Mouse (Mus musculus): ENCODE results near the gene Pou2f2.

Gene Pou2f2

DNA sequence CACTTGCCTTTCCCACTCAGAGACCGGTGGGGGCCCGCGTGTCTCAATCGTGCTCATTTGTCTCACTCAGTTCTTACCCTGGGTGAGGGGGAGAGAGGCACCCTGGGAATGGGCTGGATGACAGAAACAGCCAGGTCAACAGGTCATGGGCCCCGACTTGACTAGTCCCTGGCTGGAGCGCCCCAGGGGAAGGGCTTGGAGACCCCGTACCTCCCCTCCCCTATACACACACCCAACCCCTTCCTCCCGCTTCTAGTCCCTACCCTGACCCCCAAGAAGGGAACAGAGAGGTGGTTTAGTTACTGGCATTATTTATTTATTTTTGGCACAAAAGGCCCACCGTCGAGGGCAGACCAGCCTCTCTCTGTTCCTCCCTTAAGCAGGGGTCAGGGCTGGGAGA is 91.0 kb downstream of the Pou2f2 start:
- no peak for DNase-seq

DNA sequence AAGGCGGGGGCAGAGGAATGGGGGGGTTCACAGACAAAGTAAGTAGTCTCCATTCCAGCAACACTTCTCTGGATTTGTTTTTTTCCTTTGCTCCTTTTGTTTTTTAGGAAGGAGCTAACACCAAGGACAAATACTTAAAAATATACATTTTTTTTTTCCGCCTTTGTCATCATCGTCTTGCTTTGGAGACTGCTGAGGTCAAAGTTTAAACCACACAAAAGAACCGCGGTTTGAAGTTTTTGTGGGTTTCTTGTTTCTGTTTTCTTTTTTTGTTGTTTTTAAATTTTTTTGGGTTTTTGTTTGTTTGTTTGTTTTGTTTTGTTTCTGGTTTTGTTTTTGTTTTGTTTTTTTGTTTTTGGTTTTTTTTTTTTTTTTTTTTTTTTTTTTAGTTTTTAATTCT is 91.6 kb downstream of the Pou2f2 start:
- no peak for DNase-seq

DNA sequence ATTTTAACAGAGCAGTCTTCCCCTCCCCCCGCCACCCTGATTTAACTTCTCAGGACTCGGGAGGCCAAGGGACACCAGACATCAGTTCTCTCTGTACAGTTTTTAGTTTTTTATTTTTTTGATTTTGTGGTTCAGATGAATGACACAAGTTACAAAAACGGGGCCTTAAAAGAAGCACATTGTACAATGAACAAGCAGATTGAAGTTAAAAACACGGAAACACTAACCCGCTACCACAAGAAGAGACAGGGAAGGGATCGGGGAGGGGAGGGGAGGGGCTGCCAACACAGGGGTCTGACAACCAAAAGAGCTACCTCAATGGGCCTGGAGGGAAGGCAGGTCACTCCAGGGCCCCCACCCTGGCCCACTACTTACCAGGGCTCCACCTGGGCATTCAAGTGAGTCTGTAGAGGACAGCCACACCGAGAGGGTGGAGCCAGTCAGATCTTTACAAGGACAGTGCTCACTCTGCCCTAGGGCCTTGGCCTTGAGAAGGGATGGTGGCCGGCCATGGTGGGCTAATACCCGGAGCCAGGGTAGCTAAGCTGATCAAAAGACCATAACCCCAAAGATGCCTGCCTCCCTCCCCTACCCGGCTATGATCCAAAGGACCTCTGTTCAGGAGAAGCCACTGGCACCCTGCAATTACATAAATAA is 92.1 kb downstream of the Pou2f2 start:
- no peak for DNase-seq

DNA sequence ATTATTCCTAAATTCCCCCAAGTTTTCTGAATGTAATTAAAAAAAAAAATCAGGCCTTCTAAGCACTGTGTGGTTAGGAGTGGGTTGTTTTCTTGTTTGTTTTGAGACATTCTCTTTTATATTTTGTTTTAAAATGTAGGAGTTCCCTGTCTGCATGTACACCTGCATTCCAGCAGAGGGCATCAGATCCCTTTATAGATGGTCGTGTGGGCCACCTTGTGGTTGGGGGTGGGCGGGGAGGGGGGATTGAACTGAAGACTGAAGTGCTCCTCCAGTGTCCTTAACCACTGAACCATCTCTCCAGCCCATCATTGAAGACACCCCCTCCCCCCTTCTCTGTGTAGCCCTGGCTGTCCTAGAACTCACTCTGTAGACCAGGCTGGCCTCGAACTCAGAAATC is 92.9 kb downstream of the Pou2f2 start:
- no peak for DNase-seq

DNA sequence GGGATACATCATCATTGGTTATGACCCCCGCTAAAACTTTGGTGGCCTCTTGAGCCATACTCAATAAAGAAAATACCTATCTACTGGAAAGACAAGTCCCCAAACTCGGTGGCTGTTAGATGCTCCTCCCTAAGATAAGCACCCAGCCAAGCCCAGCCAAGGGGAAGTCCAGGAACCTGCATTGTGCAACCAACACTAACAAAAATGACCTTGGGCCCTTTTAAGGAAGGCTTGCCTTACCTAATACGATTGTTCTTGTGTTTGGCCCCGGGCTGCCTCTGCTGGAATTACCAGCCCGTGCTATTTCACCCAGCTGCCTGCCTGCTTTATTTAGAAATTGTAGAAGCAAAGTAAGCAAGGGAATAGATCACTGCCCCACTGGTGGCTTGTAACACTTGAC is 94.9 kb downstream of the Pou2f2 start:
- no peak for DNase-seq

DNA sequence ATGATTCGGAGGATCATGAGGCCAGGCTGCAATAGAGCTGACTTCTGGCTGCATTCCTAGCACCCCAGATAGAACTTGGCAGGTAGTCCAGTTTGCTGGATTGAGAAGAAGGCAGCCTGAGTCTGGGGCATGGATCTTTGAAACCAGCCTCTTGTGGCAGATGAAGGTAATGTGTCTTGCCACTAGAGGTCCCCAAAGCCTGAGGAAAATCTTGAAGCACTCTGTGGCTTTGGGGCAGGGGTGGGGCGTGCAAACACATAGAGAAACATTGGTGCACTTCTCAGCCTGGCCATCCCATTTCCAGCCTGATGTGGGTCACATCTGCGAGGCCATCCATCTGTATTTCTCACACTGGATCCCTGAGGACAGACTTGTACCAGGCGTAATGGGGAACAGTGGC is 97.0 kb downstream of the Pou2f2 start:
- peak; percentile 64 for DNase-seq

DNA sequence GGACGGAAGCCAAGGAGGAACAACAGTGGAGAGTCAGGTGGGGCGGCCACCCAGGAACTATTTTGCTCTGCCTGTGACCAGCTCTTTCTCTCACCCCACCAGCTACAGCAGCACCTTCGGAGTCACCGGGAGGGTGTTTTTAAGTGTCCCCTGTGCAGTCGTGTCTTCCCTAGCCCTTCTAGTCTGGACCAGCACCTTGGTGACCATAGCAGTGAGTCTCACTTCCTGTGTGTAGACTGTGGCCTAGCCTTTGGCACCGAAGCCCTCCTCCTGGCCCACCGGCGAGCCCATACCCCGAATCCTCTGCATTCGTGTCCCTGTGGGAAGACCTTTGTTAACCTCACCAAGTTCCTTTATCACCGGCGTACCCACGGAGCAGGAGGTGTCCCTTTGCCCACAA is 99.1 kb downstream of the Pou2f2 start:
- no peak for DNase-seq

DNA sequence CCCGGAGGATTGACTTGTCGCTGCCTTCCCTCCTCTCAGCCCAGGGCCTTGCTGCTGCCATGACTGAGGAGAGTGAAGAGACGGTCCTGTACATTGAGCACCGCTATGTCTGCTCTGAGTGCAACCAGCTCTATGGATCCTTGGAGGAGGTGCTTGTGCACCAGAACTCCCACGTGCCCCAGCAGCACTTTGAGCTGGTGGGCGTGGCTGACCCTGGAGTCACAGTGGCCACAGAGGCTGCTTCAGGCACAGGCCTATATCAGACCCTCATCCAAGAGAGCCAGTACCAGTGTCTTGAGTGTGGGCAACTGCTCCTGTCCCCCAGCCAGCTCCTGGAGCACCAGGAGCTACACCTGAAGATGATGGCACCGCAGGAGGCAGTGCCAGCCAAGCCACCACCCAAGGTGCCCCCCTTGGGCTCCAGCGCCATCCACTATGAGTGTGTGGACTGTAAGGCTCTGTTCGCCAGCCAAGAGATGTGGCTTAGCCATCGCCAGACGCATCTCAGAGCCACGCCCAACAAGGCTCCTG is 100.0 kb downstream of the Pou2f2 start:
- DNase-seq, result no peak

DNA sequence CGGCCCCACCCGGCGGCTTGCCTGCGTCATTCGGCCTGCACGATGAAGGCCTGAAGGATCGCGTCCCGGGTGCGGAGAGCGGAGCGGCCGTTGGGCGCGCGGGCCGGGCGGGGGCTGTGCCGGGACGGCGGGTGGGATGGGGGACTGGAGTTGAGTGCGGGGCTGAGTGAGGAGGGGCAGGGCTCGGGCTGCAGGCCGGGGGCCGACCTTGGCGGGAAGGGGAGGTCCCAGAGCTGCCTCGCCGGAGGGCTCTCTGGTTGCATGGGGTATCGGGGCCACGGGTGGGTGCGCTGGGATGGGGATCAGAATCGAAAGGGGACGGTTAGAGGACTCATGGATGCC is 102.1 kb downstream of the Pou2f2 start:
- DNase-seq, result no peak

DNA sequence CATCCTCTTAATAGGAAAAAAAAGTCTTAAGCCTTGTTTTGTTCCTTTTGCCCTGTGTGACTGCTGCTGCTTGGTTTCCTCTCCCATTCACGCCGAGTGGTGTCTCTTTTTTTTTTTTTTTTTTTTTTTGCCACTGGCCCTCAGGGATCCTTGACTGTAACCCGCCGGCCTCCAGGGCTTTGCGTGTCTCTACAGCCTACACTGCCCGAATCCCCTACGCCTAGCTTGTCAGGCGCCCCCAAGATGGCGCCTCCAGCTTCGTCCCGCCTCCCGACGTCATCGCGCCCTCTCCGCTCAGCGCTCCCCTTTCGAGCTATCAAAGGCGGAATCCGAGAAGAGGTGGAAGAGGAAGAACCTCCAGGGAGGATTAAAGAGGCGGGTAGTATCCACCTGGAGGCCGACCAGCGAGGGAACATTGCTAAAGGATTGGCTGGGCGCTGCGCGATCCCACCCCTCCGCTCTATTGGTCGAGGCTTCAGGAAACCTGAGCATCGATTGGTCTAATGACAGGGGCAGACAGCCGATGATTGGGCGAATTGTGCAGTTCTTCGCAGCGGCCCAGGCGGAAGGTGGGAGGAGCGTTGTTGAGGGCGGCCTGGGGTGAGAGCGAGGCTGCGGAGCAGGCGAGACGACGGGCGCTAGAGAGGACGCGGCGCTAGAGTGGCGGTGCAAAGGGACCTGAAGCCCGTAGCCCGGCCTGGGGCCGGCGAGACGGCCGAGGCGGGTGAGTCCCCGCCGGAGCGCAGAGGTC is 102.7 kb downstream of the Pou2f2 start:
- peak; percentile 95 for DNase-seq

DNA sequence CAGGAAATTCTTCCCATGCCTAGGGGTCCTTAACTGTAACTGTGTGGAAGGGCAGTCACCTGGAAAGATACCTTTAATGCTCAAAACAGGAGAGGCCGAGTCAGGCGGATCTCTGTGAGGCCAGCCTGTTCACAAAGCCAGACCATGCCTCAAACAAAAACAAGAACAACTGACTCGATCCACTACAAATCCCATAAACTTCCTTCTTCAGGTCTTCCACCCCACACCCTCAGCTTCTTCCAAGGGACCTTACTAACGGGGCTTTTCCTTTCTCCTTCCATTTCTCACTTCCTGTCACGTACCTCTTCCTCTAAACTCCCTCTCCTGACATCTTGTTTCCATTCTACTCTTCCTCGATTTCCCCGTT is 103.2 kb downstream of the Pou2f2 start:
- no peak for DNase-seq

DNA sequence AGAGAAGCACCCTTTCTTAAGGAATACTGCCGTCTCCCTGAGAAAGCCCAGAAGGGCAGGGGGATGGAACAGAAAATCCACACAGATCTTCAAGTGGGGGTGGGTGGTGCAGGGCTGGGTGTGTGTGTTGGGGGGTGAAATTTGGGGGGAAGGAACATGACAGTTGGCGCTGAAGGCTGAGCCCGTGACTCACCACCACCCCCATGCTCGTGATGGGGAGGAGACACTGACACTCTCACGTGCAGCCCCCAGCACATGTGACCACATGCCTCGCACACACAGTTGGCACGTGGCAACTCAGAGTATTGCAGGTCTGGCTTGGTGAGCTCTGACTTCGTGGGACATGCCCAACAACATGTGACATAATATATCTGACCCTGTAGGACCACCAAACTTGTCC is 105.6 kb downstream of the Pou2f2 start:
- DNase-seq, result no peak

DNA sequence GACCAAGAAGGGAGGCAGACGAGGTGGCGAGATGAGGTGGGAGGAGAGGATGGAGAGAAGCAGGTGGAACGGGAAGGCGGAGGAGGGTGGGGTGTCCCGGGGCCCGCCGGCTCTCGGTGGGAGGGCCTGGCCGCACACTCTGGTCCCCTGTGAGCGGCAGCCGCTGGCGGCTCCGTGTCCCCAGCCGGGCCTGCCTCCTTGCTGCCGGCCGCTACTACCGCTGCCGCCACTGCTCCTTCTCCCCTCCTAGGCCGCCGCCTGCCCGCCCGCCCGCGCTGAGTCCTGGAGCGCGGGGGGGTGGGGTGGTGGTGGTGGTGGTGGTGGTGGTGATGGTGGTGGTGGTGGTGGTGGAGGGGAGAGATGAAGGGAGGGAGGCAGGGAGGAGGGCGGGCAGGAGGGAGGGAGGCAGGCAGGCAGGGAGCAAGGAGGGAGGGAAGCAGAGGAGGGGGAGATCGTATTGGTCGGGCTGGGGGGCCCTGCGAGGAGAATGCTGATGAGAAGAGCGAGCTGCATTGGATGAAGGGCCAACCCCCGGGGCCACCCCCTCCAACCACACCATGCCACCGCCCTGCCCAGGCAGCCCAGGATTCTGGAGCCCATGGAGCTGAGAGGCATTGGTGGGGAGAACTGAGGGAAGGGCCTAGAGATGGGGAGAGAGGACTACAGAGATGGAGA is 106.7 kb downstream of the Pou2f2 start:
- DNase-seq, result peak; percentile 50

DNA sequence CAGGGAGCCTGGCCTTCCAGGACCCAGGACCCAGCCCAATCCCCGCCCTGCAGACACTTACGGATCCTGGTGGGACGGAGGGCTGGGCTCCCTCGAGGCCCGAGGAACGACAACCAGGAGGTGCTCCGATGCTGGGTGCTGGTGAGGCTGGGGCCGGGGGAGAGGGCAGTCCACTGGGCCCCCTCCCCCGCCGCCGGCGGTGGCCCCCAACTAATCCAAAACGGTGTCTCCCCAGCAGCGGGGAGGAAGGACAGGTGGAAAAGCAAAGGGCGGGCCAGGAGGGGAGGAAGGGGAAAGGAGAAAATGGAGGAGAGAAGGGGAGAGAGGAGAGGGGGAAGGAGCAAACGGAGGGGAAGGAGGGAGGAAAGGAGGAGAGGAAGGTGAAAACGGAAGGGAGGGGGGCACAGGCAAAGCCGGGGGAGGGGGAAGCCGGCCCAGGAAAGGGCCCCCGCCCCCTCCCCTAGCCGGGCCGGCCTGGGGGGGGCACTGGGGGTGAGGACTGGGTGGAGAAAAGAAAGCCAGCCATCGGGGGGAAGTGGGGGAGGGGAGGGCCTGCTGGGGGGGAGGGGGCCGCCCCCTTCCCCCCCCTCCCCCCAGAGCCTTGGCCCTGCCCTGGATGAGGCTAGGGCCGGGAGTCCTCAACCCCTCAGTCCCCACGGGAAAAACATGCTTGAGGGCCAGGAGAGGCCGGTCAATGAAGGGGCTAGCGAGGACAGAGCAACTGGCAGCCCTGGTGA is 107.4 kb downstream of the Pou2f2 start, which contains the start of the genes Grik5 and Zfp574:
Gene Grik5, minus strand, starts transcription at position 368 of the 737 bp plus-strand sequence.
Gene Zfp574, plus strand, starts transcription at position 589 of the 737 bp plus-strand sequence.
- peak; percentile 26 for DNase-seq

DNA sequence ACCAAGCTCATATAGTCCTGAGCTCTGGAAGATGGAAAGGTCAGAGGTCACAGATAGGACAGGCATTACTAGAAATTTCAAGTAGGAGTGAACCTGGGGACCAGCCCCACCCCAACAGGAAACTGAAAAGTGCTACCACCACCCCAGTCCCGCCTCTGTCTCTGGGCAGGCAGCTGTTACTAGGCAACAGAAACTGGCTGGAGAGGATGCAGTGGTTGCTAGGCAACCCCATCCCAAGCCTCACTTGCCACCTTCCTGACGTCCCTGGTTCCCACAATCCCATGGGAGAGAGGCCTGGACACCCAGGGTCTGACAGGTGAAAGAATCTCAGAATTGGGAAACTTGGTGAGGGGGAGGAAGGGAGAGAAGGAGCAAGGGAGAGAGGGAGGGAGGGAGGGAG is 110.8 kb downstream of the Pou2f2 start:
- DNase-seq, result no peak

DNA sequence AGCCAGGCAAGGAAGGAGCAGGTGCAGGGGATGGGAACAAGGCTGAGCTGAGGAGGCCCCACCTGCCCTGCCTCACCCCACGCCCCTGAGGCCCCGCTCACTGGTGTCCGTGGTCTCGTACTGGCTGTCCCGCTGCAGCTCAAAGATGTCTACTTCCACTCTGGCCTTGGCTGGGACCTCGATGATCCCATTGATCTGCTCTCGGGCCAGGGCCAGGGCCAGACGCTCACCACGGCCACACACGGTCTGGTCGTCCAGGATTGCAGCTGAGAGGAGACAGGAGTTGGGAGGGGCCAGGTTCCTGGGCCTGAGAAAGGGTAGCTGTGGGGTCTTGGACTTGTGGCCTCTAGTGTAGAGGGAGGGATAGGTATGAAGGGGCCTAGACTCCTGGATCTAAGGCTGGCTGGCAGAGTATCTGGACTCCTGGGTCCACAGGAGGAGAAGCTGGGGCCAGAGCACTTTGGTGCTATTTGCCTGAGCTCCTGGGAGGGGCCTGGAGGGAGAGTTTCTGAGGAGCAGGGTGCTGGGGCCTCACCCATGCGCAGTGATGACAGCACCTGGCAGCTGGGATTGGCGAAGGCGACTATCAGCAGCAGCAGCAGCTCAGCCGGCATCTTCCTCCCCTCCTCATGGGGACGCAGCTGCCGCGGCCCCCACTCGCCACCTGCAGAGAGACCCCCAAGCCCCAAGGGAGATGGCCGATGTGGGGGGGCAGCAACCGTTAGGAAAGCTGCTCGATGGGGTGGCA is 111.4 kb downstream of the Pou2f2 start:
- peak; percentile 33 for DNase-seq

DNA sequence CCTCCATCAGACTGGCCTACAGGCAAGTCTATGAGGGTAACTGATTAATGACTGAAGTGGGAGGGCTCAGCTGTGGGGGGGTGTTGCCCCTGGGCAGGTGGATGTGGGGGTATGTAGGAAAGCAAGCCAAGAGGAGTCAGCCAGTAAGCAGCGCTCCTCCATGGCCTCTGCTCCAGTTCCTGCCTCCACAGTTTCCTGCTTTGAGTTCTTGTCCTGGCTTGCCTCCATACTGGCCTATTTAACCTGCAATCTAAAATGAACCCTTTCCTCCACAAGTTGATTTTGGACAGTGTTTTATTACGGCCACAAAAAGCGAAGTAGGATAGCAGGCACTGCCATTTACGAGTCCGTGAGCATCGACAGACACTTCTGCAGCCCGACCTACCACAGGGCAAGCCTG is 112.2 kb downstream of the Pou2f2 start:
- no peak for DNase-seq

DNA sequence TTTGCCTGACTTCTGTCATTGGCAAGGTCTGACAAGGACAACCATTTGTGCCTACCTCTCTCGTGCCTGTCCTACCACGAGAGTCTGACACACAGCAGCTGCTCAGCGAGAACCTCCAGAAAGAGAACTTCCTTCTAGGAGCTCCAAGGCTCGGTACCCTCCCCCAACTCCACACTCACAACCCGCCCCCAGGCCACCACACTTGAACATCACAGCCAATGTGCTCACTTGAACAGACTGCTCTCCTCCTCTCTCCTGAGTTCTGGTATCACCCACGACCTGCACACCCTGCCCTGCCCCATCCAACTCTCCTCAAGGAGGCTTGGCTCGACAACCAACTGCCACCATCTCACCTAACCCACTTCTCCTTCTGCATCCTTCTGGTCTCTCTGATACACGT is 115.6 kb downstream of the Pou2f2 start:
- DNase-seq, result no peak

DNA sequence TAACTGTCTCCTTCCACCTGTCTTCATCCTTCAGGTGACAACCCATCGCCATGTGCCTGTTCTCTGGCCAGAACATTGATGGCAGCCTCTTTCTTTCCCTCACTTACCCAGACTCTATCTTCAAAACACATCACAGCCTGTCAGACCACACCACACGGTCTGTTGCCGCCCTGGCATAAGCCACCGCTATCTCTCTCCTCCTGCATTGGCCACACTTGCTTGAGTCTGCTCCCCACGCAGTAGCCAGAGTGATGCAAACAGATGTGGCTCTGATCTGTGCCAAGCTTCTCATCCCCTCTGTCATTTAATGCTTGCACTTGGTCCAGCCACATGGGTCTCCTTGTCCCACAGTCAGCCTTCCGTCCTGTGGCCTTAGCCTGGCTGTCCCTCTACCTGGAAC is 116.2 kb downstream of the Pou2f2 start:
- no peak for DNase-seq

DNA sequence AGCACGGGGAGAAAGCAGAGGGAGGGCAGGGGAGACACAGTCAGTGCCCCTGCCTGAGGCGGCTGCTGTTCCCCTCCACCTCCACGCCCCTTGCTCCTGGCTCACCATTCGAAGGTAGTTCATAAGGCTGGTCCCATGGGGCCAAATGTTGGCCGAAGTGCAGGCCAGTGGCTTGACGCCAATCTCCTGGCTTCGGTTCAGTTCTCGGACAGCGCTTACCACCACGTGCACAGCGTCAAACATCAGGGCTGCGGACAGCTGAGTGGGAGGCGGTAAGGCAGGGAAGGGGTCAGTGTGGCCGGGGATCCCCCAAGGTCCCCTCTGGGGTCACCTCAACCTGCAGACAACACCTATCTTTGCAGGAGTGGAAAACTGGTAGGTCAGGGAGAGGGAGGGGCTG is 120.7 kb downstream of the Pou2f2 start:
- DNase-seq, result no peak

DNA sequence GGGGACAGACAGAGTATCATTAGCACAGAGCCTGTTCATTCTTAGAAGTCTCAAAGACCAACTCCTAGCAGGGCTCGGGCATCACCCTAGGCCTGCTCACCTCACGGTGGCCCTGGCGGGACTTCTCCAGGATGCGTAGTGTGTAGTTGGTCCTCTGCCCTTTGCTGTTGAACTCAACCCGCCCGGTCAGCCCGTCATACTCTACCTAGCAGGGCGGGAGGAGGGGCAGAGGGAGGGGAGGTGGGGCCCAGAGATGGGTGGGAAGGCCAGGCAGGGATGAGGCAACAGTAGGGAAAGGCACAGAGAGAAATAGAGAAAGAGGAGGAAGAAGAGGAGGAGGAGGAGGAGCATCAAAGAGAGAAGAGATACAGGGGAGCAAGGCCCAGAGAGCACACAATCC is 121.1 kb downstream of the Pou2f2 start:
- no peak for DNase-seq

DNA sequence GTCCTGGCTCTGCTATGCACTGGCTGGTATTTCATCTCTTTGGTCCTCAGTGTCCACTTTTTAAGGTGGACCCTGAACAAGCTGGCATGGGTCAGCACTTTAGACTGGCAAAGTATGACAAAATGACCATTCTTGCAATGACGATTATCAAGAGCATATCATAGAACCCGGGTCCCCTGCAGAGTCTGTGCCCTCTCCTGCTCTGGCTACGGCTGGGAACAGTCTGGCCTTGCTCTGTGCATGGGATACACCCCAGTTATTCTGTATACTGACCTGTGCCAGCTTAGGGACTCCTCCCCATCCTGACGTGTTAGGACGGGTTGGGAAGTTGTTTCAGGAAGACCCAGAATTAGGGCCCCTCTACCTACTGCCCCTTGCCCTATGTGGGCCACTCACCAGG is 121.6 kb downstream of the Pou2f2 start:
- no peak for DNase-seq

DNA sequence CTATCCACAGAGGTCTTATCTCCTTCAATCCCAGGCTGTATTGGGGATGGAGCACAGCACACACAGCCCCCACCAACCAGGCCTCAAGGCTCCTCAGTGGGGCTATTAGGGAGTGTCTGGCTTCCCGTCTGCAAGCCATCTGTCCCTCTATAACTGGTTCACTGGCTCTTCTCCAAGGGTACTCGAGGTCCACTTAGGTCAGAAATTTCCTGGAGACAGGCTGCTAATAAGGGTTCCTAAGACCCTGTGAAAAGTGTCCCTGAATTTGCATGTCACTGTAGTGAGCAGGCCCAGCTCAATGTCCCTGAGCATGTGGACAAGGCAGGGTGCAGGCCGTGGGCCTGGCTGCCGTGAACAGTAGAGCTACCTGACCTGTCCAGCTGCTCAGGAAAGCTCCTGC is 122.6 kb downstream of the Pou2f2 start:
- no peak for DNase-seq
